13 mouse cellular contexts compared by ENCODE assay signal in the genomic region with DNA sequence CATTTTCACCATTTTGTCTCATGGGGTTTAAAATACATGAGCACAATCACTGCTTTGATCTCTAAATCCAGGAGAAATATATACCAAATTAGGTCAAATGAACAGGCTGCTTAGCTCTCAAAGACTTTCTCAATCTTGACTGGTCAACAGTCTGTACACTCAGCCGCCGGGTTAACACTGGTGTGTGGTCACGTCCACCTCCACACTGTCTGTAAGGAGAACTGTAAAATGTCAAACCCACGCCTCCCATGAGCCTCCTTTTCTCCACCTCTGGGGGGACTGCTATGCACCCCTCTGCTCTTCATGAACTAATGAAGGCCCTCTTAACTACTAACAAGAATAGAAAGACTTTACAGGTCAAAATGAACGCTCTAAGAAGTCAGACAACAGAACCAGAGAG. TPM values are rescaled to one million over a fixed set of nuclear protein-coding genes. Genes with fewer than 3 reads are reported as not detected.
DNase-seq lines count a peak whose midpoint lies in the region; ATAC-seq and TF ChIP-seq lines count a peak whose summit lies in the region.
"Had no signal": no experiment of that assay in that cellular context is flagged by ENCODE, and none has a peak within 500 bp of the region (broad histone marks: within the 10 kb centered on the region; RNA-seq: fewer than 3 reads in every experiment).

No protein-coding gene starts in this region.

- no peak for TF ChIP-seq CTCF in midbrain, postnatal 0 days (IDR thresholded peaks at IDR 0.05)

- peak overlapping the region; percentile 83 to 84 for H3K27ac ChIP-seq in heart, embryonic 14.5 days (replicated peaks in 1 of 2; ENCODE audit: control insufficient read depth in 1 of 2, insufficient read depth in 1 of 2, low read depth in 2 of 2, low read length in 2 of 2)
- H3K27ac ChIP-seq in lung, embryonic 16.5 days (ENCODE audit: low read length) = peak overlapping the region; percentile 72
- H3K27ac ChIP-seq in intestine, embryonic 15.5 days = peak overlapping the region; percentile 29; the same call in 1 of the 2 replicates
- H3K27ac ChIP-seq in stomach, embryonic 16.5 days (ENCODE audit: low read length) = peak overlapping the region; percentile 76
- no peak overlapping the region for H3K27ac ChIP-seq in midbrain, postnatal 0 days (ENCODE audit: low read depth, low read length)
- H3K27ac ChIP-seq in midbrain, embryonic 16.5 days (ENCODE audit: low read length) = no peak overlapping the region
- H3K27ac ChIP-seq: hindbrain, embryonic 14.5 days; neural tube, embryonic 13.5 days had no signal

- 0 out of 2 replicates have a peak, but pooled peaks have one; percentile 25 for ATAC-seq in heart, embryonic 14.5 days (ENCODE audit: insufficient number of reproducible peaks, insufficient read depth, low FRiP score, low read depth)
- ATAC-seq in lung, embryonic 16.5 days (ENCODE audit: low read depth) = peak; percentile 53; the same call in 1 of the 2 replicates
- peak; percentile 31; the same call in 1 of the 2 replicates for ATAC-seq in intestine, embryonic 15.5 days
- ATAC-seq in stomach, embryonic 16.5 days (ENCODE audit: insufficient read depth, low FRiP score) = 0 out of 2 replicates have a peak, but pooled peaks have one; percentile 42
- ATAC-seq in midbrain, postnatal 0 days (ENCODE audit: low FRiP score) = no peak
- no peak for ATAC-seq in midbrain, embryonic 16.5 days

- WGBS in heart, embryonic 14.5 days = 20% methylated on average over 5 of the region's 5 CpGs
- 19% methylated on average over 5 of the region's 5 CpGs for WGBS in lung, embryonic 16.5 days
- WGBS in intestine, embryonic 15.5 days = 23% methylated on average over 5 of the region's 5 CpGs
- 22% methylated on average over 5 of the region's 5 CpGs for WGBS in stomach, embryonic 16.5 days
- WGBS in midbrain, postnatal 0 days = 82% methylated on average over 5 of the region's 5 CpGs
- 84% methylated on average over 5 of the region's 5 CpGs for WGBS in midbrain, embryonic 16.5 days

- peaks cover 17% of the 10 kb centered on the region for H3K36me3 ChIP-seq in heart, embryonic 14.5 days (ENCODE audit: control insufficient read depth, insufficient read depth, low read length)
- 0 out of 2 replicates have a peak, but pooled peaks cover 2% of the 10 kb centered on the region for H3K36me3 ChIP-seq in lung, embryonic 16.5 days (ENCODE audit: control insufficient read depth, insufficient read depth, low read length)
- 0 out of 2 replicates have a peak, but pooled peaks cover 3% of the 10 kb centered on the region for H3K36me3 ChIP-seq in intestine, embryonic 15.5 days
- H3K36me3 ChIP-seq in stomach, embryonic 16.5 days (ENCODE audit: control insufficient read depth, insufficient read depth, low read length) = no peaks in the 10 kb centered on the region
- no peaks in the 10 kb centered on the region for H3K36me3 ChIP-seq in midbrain, postnatal 0 days (ENCODE audit: insufficient read depth, low read length)
- H3K36me3 ChIP-seq in midbrain, embryonic 16.5 days (ENCODE audit: control insufficient read depth, insufficient read depth, low read length) = peaks cover 4% of the 10 kb centered on the region; the same call in 1 of the 2 replicates

- DNase-seq in heart, postnatal 25 days (ENCODE audit: low spot score) = no peak
- no peak for DNase-seq in lung, postnatal 25 days (ENCODE audit: low spot score)
- DNase-seq in midbrain, postnatal 0 days (ENCODE audit: low spot score) = no peak
- DNase-seq: cerebellum, postnatal 36 days had no signal

- no peak overlapping the region for H3K4me3 ChIP-seq in heart, embryonic 14.5 days (ENCODE audit: control insufficient read depth in 1 of 2, insufficient read depth in 1 of 2, low read depth in 1 of 2, low read length in 2 of 2)
- no peak overlapping the region for H3K4me3 ChIP-seq in lung, embryonic 16.5 days (ENCODE audit: low read length)
- H3K4me3 ChIP-seq in intestine, embryonic 15.5 days (replicated peaks) = no peak overlapping the region
- H3K4me3 ChIP-seq in stomach, embryonic 16.5 days (replicated peaks; ENCODE audit: low read length) = no peak overlapping the region
- no peak overlapping the region for H3K4me3 ChIP-seq in midbrain, postnatal 0 days (ENCODE audit: low read depth, low read length)
- no peak overlapping the region for H3K4me3 ChIP-seq in midbrain, embryonic 16.5 days (ENCODE audit: low read depth, low read length)
- H3K4me3 ChIP-seq: erythroblast, embryonic 14.5 days; megakaryocyte, embryonic 14.5 days; neural tube, embryonic 13.5 days had no signal

- no peaks in the 10 kb centered on the region for H3K27me3 ChIP-seq in heart, embryonic 14.5 days (ENCODE audit: control insufficient read depth, insufficient read depth, low read length)
- no peaks in the 10 kb centered on the region for H3K27me3 ChIP-seq in lung, embryonic 16.5 days (ENCODE audit: control insufficient read depth, insufficient read depth, low read depth, low read length)
- H3K27me3 ChIP-seq in intestine, embryonic 15.5 days (replicated peaks) = no peaks in the 10 kb centered on the region
- H3K27me3 ChIP-seq in stomach, embryonic 16.5 days (ENCODE audit: control insufficient read depth, insufficient read depth, low read length) = no peaks in the 10 kb centered on the region
- H3K27me3 ChIP-seq in midbrain, postnatal 0 days (ENCODE audit: insufficient read depth, low read length) = no peaks in the 10 kb centered on the region
- no peaks in the 10 kb centered on the region for H3K27me3 ChIP-seq in midbrain, embryonic 16.5 days (ENCODE audit: control insufficient read depth, insufficient read depth, low read depth, low read length)
- H3K27me3 ChIP-seq: megakaryocyte, embryonic 14.5 days; neural tube, embryonic 13.5 days had no signal

- no peaks in the 10 kb centered on the region for H3K9me3 ChIP-seq in heart, embryonic 14.5 days (ENCODE audit: control insufficient read depth, low read length)
- no peaks in the 10 kb centered on the region for H3K9me3 ChIP-seq in lung, embryonic 16.5 days (ENCODE audit: control insufficient read depth, low read length)
- H3K9me3 ChIP-seq in intestine, embryonic 15.5 days = no peaks in the 10 kb centered on the region
- H3K9me3 ChIP-seq in stomach, embryonic 16.5 days (replicated peaks; ENCODE audit: control insufficient read depth, low read length) = no peaks in the 10 kb centered on the region
- no peaks in the 10 kb centered on the region for H3K9me3 ChIP-seq in midbrain, postnatal 0 days (ENCODE audit: low read length)
- no peaks in the 10 kb centered on the region for H3K9me3 ChIP-seq in midbrain, embryonic 16.5 days (replicated peaks; ENCODE audit: control insufficient read depth, low read length, poor library complexity, severe bottlenecking)
- H3K9me3 ChIP-seq: megakaryocyte, embryonic 14.5 days; neural tube, embryonic 13.5 days had no signal

- H3K9ac ChIP-seq in heart, embryonic 14.5 days (ENCODE audit: low read length) = 0 out of 2 replicates have a peak overlapping the region, but pooled peaks have one; percentile 0
- no peak overlapping the region for H3K9ac ChIP-seq in lung, embryonic 16.5 days (ENCODE audit: low read length)
- H3K9ac ChIP-seq in intestine, embryonic 15.5 days = no peak overlapping the region
- no peak overlapping the region for H3K9ac ChIP-seq in stomach, embryonic 16.5 days (ENCODE audit: low read length)
- no peak overlapping the region for H3K9ac ChIP-seq in midbrain, postnatal 0 days (replicated peaks; ENCODE audit: low read length, poor library complexity, severe bottlenecking)
- H3K9ac ChIP-seq in midbrain, embryonic 16.5 days (ENCODE audit: low read depth, low read length) = no peak overlapping the region
- H3K9ac ChIP-seq: hindbrain, embryonic 14.5 days; neural tube, embryonic 13.5 days had no signal

- H3K4me2 ChIP-seq in heart, embryonic 14.5 days (ENCODE audit: low read length) = peak overlapping the region; percentile 39
- H3K4me2 ChIP-seq in lung, embryonic 16.5 days (ENCODE audit: low read depth, low read length) = no peak overlapping the region
- no peak overlapping the region for H3K4me2 ChIP-seq in intestine, embryonic 15.5 days (replicated peaks)
- 0 out of 2 replicates have a peak overlapping the region, but pooled peaks have one; percentile 10 for H3K4me2 ChIP-seq in stomach, embryonic 16.5 days (ENCODE audit: low read depth, low read length)
- no peak overlapping the region for H3K4me2 ChIP-seq in midbrain, postnatal 0 days (ENCODE audit: low read depth, low read length, poor library complexity, severe bottlenecking)
- H3K4me2 ChIP-seq in midbrain, embryonic 16.5 days (ENCODE audit: low read length) = no peak overlapping the region
- H3K4me2 ChIP-seq: hindbrain, embryonic 14.5 days; neural tube, embryonic 13.5 days had no signal

- peaks cover 18 to 54% of the 10 kb centered on the region in 2 experiments for H3K4me1 ChIP-seq in heart, embryonic 14.5 days (ENCODE audit: control insufficient read depth in 2 of 2, insufficient read depth in 2 of 2, low read length in 2 of 2)
- peaks cover 43% of the 10 kb centered on the region for H3K4me1 ChIP-seq in lung, embryonic 16.5 days (replicated peaks; ENCODE audit: control insufficient read depth, insufficient read depth, low read length)
- H3K4me1 ChIP-seq in intestine, embryonic 15.5 days (replicated peaks) = peaks cover 23% of the 10 kb centered on the region
- peaks cover 37% of the 10 kb centered on the region for H3K4me1 ChIP-seq in stomach, embryonic 16.5 days (ENCODE audit: control insufficient read depth, insufficient read depth, low read length)
- no peaks in the 10 kb centered on the region for H3K4me1 ChIP-seq in midbrain, postnatal 0 days (ENCODE audit: insufficient read depth, low read length)
- H3K4me1 ChIP-seq in midbrain, embryonic 16.5 days (ENCODE audit: control insufficient read depth, insufficient read depth, low read length) = peaks cover 2% of the 10 kb centered on the region

- intact Hi-C loops in heart, postnatal 25 days (cut with DNase I) = no loop called here

RNA-seq across cellular contexts. Expression of a gene that starts 36.2 kb away (rescaled TPM):
- 39.4 and 40.0 TPM in 2 replicates for polyA plus RNA-seq in heart, embryonic 14.5 days (2014; fragmentation: Nextera tagmentation; extraction: Ambion mirVana)
- total RNA-seq in heart, postnatal 25 days (2021) = 10 to 100 TPM; 39.8 to 46.7 TPM
- 136 and 141 TPM in 2 replicates for polyA plus RNA-seq in lung, embryonic 16.5 days (2015; fragmentation: Nextera tagmentation; extraction: Ambion mirVana)
- 72.9 and 76.2 TPM in 2 replicates for polyA plus RNA-seq in intestine, embryonic 15.5 days (2015; fragmentation: Nextera tagmentation; extraction: Ambion mirVana)
- polyA plus RNA-seq in stomach, embryonic 16.5 days (2015; fragmentation: Nextera tagmentation; extraction: Ambion mirVana) = 99.2 and 106 TPM in 2 replicates
- total RNA-seq in midbrain, postnatal 0 days (2014; rRNA removed) = 20.6 and 31.0 TPM in 2 replicates
- 11.3 and 12.3 TPM in 2 replicates for polyA plus RNA-seq in midbrain, postnatal 0 days (2015; fragmentation: Nextera tagmentation; extraction: Ambion mirVana)
- polyA plus RNA-seq in midbrain, embryonic 16.5 days (2015; fragmentation: Nextera tagmentation; extraction: Ambion mirVana) = 17.5 and 21.2 TPM in 2 replicates

Comparison
In these comparisons a context has a peak if more than half of its experiments do, and no peak if none do; other contexts are left out.
1. ATAC-seq: peak in heart, embryonic 14.5 days (single experiment), lung, embryonic 16.5 days (single experiment), intestine, embryonic 15.5 days (single experiment) and stomach, embryonic 16.5 days (single experiment); none in midbrain, postnatal 0 days (single experiment) and midbrain, embryonic 16.5 days (single experiment).
2. H3K27ac ChIP-seq: peak in heart, embryonic 14.5 days (2 of 2), lung, embryonic 16.5 days (single experiment), intestine, embryonic 15.5 days (single experiment) and stomach, embryonic 16.5 days (single experiment); none in midbrain, postnatal 0 days (single experiment) and midbrain, embryonic 16.5 days (single experiment).
3. H3K4me2 ChIP-seq: peak in heart, embryonic 14.5 days (single experiment) and stomach, embryonic 16.5 days (single experiment); none in lung, embryonic 16.5 days (single experiment), intestine, embryonic 15.5 days (single experiment), midbrain, postnatal 0 days (single experiment) and midbrain, embryonic 16.5 days (single experiment).